Mouse (Mus musculus) sigmoid colon, adult 10 weeks (tissue): ENCODE results near the gene Urod. TPM values are rescaled to one million over a fixed set of nuclear protein-coding genes. Genes with fewer than 3 reads are reported as not detected.

Experiments
- polyA plus RNA-seq: library from polyadenylated mRNA; stranded (reverse); fragments of 350-450 nt; fragmentation: Illumina TruSeq; extraction: RNeasy Lipid Tissue Mini Kit (QIAGEN cat#74804); gene quantifications from one replicate; pipeline ENCODE4 v1.2.3, GENCODE M21; 2014; ENCODE audit warnings: low read depth, low replicate concordance

Gene Urod
- 7.3 TPM for polyA plus RNA-seq

GRCm38 (mm10) chr4:116993672-116994621, at the start of gene Urod:
TSS of gene Urod (minus strand) at chr4:116994413.

GRCm38 (mm10) chr4:117019206-117020134, 25.3 kb upstream of the Urod start, which contains the start of gene Eif2b3:
TSS of gene Eif2b3 (plus strand) at chr4:117019402.

GRCm38 (mm10) chr4:116995131-116995797, 1.1 kb upstream of the Urod start, which contains the start of gene Hectd3:
TSS of gene Hectd3 (plus strand) at chr4:116995317.

Other genes with a start within 250 kb of the Urod start
- gene Toe1, start 186.8 kb downstream of the Urod start, polyA plus RNA-seq: 5.1 TPM
- gene Mutyh, start 186.7 kb downstream of the Urod start, polyA plus RNA-seq: 1.6 TPM
- 0.57 TPM for gene Hpdl, start 172.7 kb downstream of the Urod start, polyA plus RNA-seq
- gene Zswim5, start 117.0 kb downstream of the Urod start, polyA plus RNA-seq: 2.4 TPM
- 15.8 TPM for gene Hectd3, start 904 bp upstream of the Urod start, polyA plus RNA-seq
- gene Eif2b3, start 25.0 kb upstream of the Urod start, polyA plus RNA-seq: 14.4 TPM
- gene Ptch2, start 101.7 kb upstream of the Urod start, polyA plus RNA-seq: not detected
- gene Btbd19, start 131.3 kb upstream of the Urod start, polyA plus RNA-seq: 2.7 TPM
- gene Tctex1d4, start 132.4 kb upstream of the Urod start, polyA plus RNA-seq: not detected
- 2.1 TPM for gene Plk3, start 139.6 kb upstream of the Urod start, polyA plus RNA-seq
- 161 TPM for gene Rps8, start 161.8 kb upstream of the Urod start, polyA plus RNA-seq
- gene Kif2c, start 188.2 kb upstream of the Urod start, polyA plus RNA-seq: 2.1 TPM